Mouse (Mus musculus): ENCODE results near the gene Gpatch8.

DNA sequence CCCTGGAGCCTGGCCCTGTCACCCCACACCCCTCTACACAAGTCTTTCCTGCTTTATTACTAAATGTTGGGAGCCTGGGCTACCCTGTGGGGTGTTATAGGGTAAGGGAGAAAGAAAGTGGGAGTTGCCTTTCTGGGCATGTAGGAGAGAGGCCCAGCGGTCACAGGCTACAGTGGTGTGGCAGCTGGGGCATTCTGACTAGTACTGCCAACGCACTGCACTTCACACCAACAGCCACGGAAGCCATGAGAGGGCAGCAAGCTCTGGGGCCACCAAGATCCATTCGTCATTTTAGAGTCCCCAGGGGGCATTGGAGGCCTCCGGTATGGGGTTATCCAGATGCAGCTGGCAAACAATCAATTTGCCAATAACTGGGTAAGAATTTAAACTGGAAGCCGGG is 114.1 kb downstream of the Gpatch8 start:
- TF ChIP-seq CTCF (IDR thresholded peaks at IDR 0.05; ENCODE audit: insufficient read depth, low read length): no peak
- no peak for TF ChIP-seq POLR2A (IDR thresholded peaks at IDR 0.05; ENCODE audit: borderline replicate concordance, extremely low read depth, low read depth, low read length)

Measured in lung, adult 2 months (tissue).